ENCODE assay signal across 7 mouse cellular contexts in the genomic region with DNA sequence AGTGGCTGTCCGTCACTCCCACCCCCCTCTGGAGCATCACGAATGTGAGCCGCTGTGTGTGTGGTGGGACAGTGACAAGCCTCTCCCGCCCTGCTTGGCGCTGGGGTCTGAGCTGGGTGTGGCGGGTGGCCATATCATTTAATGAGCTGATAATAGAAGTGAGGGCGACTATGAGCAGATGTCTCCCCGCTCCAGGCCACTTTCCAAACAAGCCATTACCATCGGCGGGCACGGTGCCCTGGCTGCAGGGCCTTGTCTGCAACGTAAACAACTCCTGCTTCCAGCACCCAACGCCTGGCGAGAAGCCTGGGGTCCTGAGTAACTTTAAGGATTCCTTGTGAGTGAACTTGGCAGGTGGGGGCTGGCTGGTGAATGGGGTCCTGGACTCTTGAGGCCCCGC. TPM values are rescaled to one million over a fixed set of nuclear protein-coding genes. Genes with fewer than 3 reads are reported as not detected.
DNase-seq lines count a peak whose midpoint lies in the region; ATAC-seq lines count a peak whose summit lies in the region.

No protein-coding gene starts in this region.

- WGBS in embryonic facial prominence, embryonic 12.5 days = 4% methylated on average over 15 of the region's 15 CpGs
- 5% methylated on average over 15 of the region's 15 CpGs for WGBS in hindbrain, embryonic 10.5 days

- no peak overlapping the region for H3K27ac ChIP-seq in embryonic facial prominence, embryonic 12.5 days
- H3K27ac ChIP-seq in hindbrain, embryonic 10.5 days = peak overlapping the region; percentile 81

- no peak for ATAC-seq in embryonic facial prominence, embryonic 12.5 days (ENCODE audit: insufficient number of reproducible peaks, insufficient read depth, low FRiP score, low TSS enrichment)
- peak; percentile 20 for ATAC-seq in megakaryocyte progenitor cell, adult 5-6 weeks (replicated peaks; ENCODE audit: poor library complexity)

- peak overlapping the region; percentile 77 for H3K4me2 ChIP-seq in embryonic facial prominence, embryonic 12.5 days (replicated peaks)

- peaks cover 22% of the 10 kb centered on the region for H3K36me3 ChIP-seq in embryonic facial prominence, embryonic 12.5 days
- peaks cover 20% of the 10 kb centered on the region for H3K36me3 ChIP-seq in hindbrain, embryonic 10.5 days

- peak overlapping the region; percentile 6; the same call in 1 of the 2 replicates for H3K9ac ChIP-seq in embryonic facial prominence, embryonic 12.5 days

- DNase-seq in spleen, postnatal 10 days (ENCODE audit: low spot score in 2 of 2) = peak; percentile 36 to 45
- DNase-seq in spleen, postnatal 14 days (ENCODE audit: low spot score in 2 of 2) = no peak
- no peak for DNase-seq in hindbrain, embryonic 10.5 days (ENCODE audit: low spot score)
- no peak for DNase-seq in left cerebral cortex, adult 11 months (ENCODE audit: low spot score)
- no peak for DNase-seq in kidney, postnatal 14 days

- no peaks in the 10 kb centered on the region for H3K9me3 ChIP-seq in embryonic facial prominence, embryonic 12.5 days
- H3K9me3 ChIP-seq in hindbrain, embryonic 10.5 days = no peaks in the 10 kb centered on the region

- peaks cover 33% of the 10 kb centered on the region for H3K27me3 ChIP-seq in embryonic facial prominence, embryonic 12.5 days
- peaks cover 54% of the 10 kb centered on the region for H3K27me3 ChIP-seq in hindbrain, embryonic 10.5 days (ENCODE audit: insufficient read depth, poor library complexity, severe bottlenecking)

- peaks cover 18% of the 10 kb centered on the region; the same call in 1 of the 2 replicates for H3K4me1 ChIP-seq in embryonic facial prominence, embryonic 12.5 days
- H3K4me1 ChIP-seq in hindbrain, embryonic 10.5 days (replicated peaks) = peaks cover 34% of the 10 kb centered on the region

- H3K4me3 ChIP-seq in embryonic facial prominence, embryonic 12.5 days = peak overlapping the region; percentile 43
- peak overlapping the region; percentile 64 for H3K4me3 ChIP-seq in hindbrain, embryonic 10.5 days

RNA-seq across cellular contexts. Expression of gene Abca7, which starts 1.5 kb away (rescaled TPM):
- 2.6 and 3.9 TPM in 2 replicates for polyA plus RNA-seq in embryonic facial prominence, embryonic 12.5 days (2016; fragmentation: Nextera tagmentation; extraction: Ambion mirVana)
- 4.4 and 6.0 TPM in 2 replicates for polyA plus RNA-seq in hindbrain, embryonic 10.5 days (2016; fragmentation: Nextera tagmentation; extraction: Ambion mirVana)
- total RNA-seq in megakaryocyte progenitor cell, adult 5-6 weeks (2015) = 15.4 and 15.8 TPM in 2 replicates
- total RNA-seq in megakaryocyte progenitor cell, adult 5-6 weeks (2017) = 17.0 and 17.5 TPM in 2 replicates

RNA-seq across cellular contexts. Expression of gene Cnn2, which starts 9.4 kb away (rescaled TPM):
- polyA plus RNA-seq in embryonic facial prominence, embryonic 12.5 days (2016; fragmentation: Nextera tagmentation; extraction: Ambion mirVana) = 311 and 313 TPM in 2 replicates
- polyA plus RNA-seq in hindbrain, embryonic 10.5 days (2016; fragmentation: Nextera tagmentation; extraction: Ambion mirVana) = 201 and 223 TPM in 2 replicates
- 50.5 and 52.8 TPM in 2 replicates for total RNA-seq in megakaryocyte progenitor cell, adult 5-6 weeks (2015)
- total RNA-seq in megakaryocyte progenitor cell, adult 5-6 weeks (2017) = 73.3 and 84.1 TPM in 2 replicates

RNA-seq across cellular contexts. Expression of gene Tmem259, which starts 13.7 kb away (rescaled TPM):
- polyA plus RNA-seq in embryonic facial prominence, embryonic 12.5 days (2016; fragmentation: Nextera tagmentation; extraction: Ambion mirVana) = 24.3 and 25.9 TPM in 2 replicates
- polyA plus RNA-seq in hindbrain, embryonic 10.5 days (2016; fragmentation: Nextera tagmentation; extraction: Ambion mirVana) = 11.8 and 13.1 TPM in 2 replicates
- 38.9 and 44.2 TPM in 2 replicates for total RNA-seq in megakaryocyte progenitor cell, adult 5-6 weeks (2015)
- total RNA-seq in megakaryocyte progenitor cell, adult 5-6 weeks (2017) = 44.6 and 54.8 TPM in 2 replicates

RNA-seq across cellular contexts. Expression of gene Arhgap45, which starts 18.6 kb away (rescaled TPM):
- polyA plus RNA-seq in embryonic facial prominence, embryonic 12.5 days (2016; fragmentation: Nextera tagmentation; extraction: Ambion mirVana) = 7.1 and 8.1 TPM in 2 replicates
- polyA plus RNA-seq in hindbrain, embryonic 10.5 days (2016; fragmentation: Nextera tagmentation; extraction: Ambion mirVana) = 8.4 and 9.0 TPM in 2 replicates
- total RNA-seq in megakaryocyte progenitor cell, adult 5-6 weeks (2015) = 64.1 and 69.0 TPM in 2 replicates
- 112 and 121 TPM in 2 replicates for total RNA-seq in megakaryocyte progenitor cell, adult 5-6 weeks (2017)

RNA-seq across cellular contexts. Expression of gene Grin3b, which starts 27.3 kb away (rescaled TPM):
- polyA plus RNA-seq in embryonic facial prominence, embryonic 12.5 days (2016; fragmentation: Nextera tagmentation; extraction: Ambion mirVana) = 0.50 and 0.92 TPM in 2 replicates
- polyA plus RNA-seq in hindbrain, embryonic 10.5 days (2016; fragmentation: Nextera tagmentation; extraction: Ambion mirVana) = 0.35 TPM in 2 replicates
- not detected in 2 replicates for total RNA-seq in megakaryocyte progenitor cell, adult 5-6 weeks (2015)
- total RNA-seq in megakaryocyte progenitor cell, adult 5-6 weeks (2017) = not detected in 2 replicates

Comparison
In these comparisons a context has a peak if more than half of its experiments do, and no peak if none do; other contexts are left out.
1. DNase-seq: peak in spleen, postnatal 10 days (2 of 2); none in spleen, postnatal 14 days (0 of 2), hindbrain, embryonic 10.5 days (single experiment), left cerebral cortex, adult 11 months (single experiment) and kidney, postnatal 14 days (single experiment).